Comparison of ENCODE assay signal across 15 mouse cellular contexts in the genomic region with DNA sequence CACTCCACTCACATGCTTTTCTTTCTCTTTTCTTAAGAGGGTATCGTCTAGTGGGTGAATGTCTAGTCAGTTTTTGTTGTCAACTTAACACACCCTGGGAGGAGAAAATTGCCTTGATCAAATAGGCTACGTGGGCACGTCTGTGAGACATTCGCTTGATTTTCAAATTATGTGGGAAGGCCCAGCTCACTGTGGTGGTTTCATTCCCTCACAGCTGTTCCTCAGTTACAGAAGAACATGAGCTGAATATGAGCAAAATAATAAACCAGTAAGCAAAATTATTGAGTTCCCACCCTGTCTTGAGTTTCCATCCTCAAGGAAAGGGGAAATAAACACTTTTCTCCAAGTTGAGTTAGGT.
"Had no signal": no experiment of that assay in that cellular context is flagged by ENCODE, and none has a peak within 500 bp of the region (broad histone marks: within the 10 kb centered on the region; RNA-seq: fewer than 3 reads in every experiment).

No protein-coding gene starts in this region.

- H3K27ac ChIP-seq: liver, embryonic 13.5 days; midbrain, embryonic 15.5 days; neural tube, embryonic 12.5 days; neural tube, embryonic 15.5 days; stomach, embryonic 15.5 days had no signal

- H3K4me1 ChIP-seq: liver, embryonic 13.5 days; neural tube, embryonic 12.5 days; neural tube, embryonic 15.5 days; stomach, embryonic 15.5 days had no signal

- H3K4me3 ChIP-seq: liver, embryonic 13.5 days; midbrain, embryonic 15.5 days; neural tube, embryonic 12.5 days; neural tube, embryonic 15.5 days; stomach, embryonic 15.5 days had no signal

- DNase-seq: kidney, adult 18-20 months; kidney, adult 9 months; kidney, postnatal 14 days; kidney, postnatal 4 days; liver, embryonic 13.5 days; lung, adult 2 months; lung, postnatal 14 days; lung, postnatal 4 days; spleen, adult 18-20 months; thymus, adult 18-20 months; thymus, postnatal 36 days had no signal
